Mouse (Mus musculus): ENCODE data around the gene Zer1. TPM values are rescaled to one million over a fixed set of nuclear protein-coding genes. Genes with fewer than 3 reads are reported as not detected.

The Zer1 gene
- total and polyA plus RNA-seq, 2 experiments from 2014 or later, result 14.7 to 93.2 TPM

DNA sequence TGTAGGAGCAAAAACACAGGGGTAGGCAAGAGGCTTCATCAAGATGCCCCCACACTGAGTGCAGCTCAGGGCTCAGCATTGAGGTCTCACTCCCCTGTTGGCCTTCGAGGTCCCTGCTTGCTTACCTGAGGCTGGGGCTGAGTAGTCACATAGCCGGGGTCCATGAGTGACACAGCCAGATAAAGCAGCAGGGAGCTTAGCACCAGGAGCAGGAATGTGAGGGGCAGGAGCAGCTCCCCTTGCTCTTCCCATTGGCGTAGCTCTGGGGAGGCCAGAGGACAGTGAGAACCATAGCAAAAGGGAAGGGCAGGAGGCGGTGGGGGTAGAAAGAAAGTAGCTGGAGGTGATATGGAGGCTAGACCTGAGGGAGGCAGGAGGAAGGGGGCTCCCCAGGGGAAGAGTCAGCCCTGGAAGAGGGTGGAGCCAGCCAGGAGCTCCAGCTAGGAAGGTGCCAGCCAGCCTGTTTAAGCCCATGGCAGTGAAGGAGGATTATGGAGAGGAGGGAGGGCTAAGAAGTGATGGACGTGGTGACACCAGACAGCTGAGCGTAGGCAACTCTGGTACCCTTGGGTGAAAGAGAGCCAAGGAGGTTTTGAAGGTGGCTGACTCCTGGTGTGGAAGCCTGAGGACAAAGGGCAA, 32.0 kb downstream of the Zer1 start:
- Histone ChIP-seq H3K4me3 (ENCODE audit: low read depth, low read length) (peak overlapping the region; percentile 47; the same call in 1 of the 2 replicates), H3K27me3 (ENCODE audit: insufficient read depth, low read length) (no peaks in the 10 kb centered on the region), H3K27ac (ENCODE audit: low read depth, low read length) (no peak overlapping the region), H3K9me3 (ENCODE audit: low read length) (no peaks in the 10 kb centered on the region), H3K4me1 (ENCODE audit: insufficient read depth, low read length) (0 out of 2 replicates have a peak, but pooled peaks cover 7% of the 10 kb centered on the region), H3K4me2 (ENCODE audit: low read depth, low read length, poor library complexity, severe bottlenecking) (peak overlapping the region; percentile 78), H3K36me3 (ENCODE audit: insufficient read depth, low read length) (peaks cover 6% of the 10 kb centered on the region), H3K9ac (replicated peaks; ENCODE audit: low read length, poor library complexity, severe bottlenecking) (no peak overlapping the region)
- no peak for DNase-seq (ENCODE audit: low spot score)
- no peak for TF ChIP-seq CTCF (IDR thresholded peaks at IDR 0.05)
- WGBS, result 58% methylated on average over 6 of the region's 6 CpGs
- ATAC-seq (ENCODE audit: low FRiP score), result no peak

DNA sequence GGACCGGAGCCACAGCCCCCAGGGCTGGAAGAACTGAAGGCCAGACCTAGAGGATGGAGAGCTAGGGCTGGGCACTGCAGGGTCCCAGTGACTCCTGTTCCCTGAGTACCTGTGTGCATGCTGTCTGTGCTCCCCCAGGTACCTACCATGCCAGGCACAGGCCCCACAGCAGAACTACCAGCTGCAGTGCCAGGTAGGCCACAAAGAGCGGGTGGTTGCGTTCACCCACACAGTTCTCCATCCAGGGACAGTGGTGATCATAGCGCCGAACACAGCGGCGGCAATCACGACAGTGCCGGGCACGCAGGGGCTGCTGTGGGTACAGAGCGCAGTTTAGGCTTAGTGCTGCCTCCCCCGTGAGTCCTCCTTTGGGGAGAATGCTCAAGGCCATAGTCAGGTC, 32.9 kb downstream of the Zer1 start:
- Histone ChIP-seq H3K9ac (replicated peaks; ENCODE audit: low read length, poor library complexity, severe bottlenecking) (no peak overlapping the region), H3K27me3 (ENCODE audit: insufficient read depth, low read length) (no peaks in the 10 kb centered on the region), H3K27ac (ENCODE audit: low read depth, low read length) (no peak overlapping the region), H3K4me1 (ENCODE audit: insufficient read depth, low read length) (0 out of 2 replicates have a peak, but pooled peaks cover 7% of the 10 kb centered on the region), H3K9me3 (ENCODE audit: low read length) (no peaks in the 10 kb centered on the region), H3K4me3 (ENCODE audit: low read depth, low read length) (no peak overlapping the region), H3K36me3 (ENCODE audit: insufficient read depth, low read length) (no peaks in the 10 kb centered on the region), H3K4me2 (ENCODE audit: low read depth, low read length, poor library complexity, severe bottlenecking) (no peak overlapping the region)
- ATAC-seq (ENCODE audit: low FRiP score) (no peak), DNase-seq (ENCODE audit: low spot score) (no peak)
- TF ChIP-seq CTCF (IDR thresholded peaks at IDR 0.05), result no peak
- WGBS, result 94% methylated on average over 12 of the region's 12 CpGs

DNA sequence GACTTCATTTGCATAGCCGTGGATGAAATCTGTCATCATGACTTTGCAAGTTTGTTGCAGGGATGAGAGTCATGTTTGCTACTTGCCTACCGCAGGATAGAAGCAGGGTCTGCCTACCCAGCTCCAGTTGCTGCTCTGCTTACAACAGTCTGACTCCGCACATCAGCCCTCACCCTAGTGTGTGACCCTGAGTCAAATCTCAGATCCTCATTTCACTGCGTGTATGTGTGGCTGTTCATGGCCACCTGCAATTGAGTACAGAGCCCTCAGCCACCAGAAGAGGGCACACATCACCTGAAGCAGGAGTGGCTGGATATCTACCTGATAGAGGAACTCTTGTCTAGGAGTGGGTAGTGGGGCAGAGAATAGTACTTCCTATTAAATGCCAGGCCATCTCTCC, 37.1 kb downstream of the Zer1 start:
- 92% methylated on average over 4 of the region's 4 CpGs for WGBS
- H3K27me3 ChIP-seq (ENCODE audit: insufficient read depth, low read length), result no peaks in the 10 kb centered on the region
- no peak for DNase-seq (ENCODE audit: low spot score)
- peaks cover 3% of the 10 kb centered on the region; the same call in 1 of the 2 replicates for H3K4me1 ChIP-seq (ENCODE audit: insufficient read depth, low read length)
- no peaks in the 10 kb centered on the region for H3K9me3 ChIP-seq (ENCODE audit: low read length)
- H3K27ac ChIP-seq (ENCODE audit: low read depth, low read length), result no peak overlapping the region
- no peak for TF ChIP-seq CTCF (IDR thresholded peaks at IDR 0.05)
- H3K4me2 ChIP-seq (ENCODE audit: low read depth, low read length, poor library complexity, severe bottlenecking), result no peak overlapping the region
- H3K4me3 ChIP-seq (ENCODE audit: low read depth, low read length), result no peak overlapping the region
- ATAC-seq (ENCODE audit: low FRiP score), result no peak
- no peaks in the 10 kb centered on the region for H3K36me3 ChIP-seq (ENCODE audit: insufficient read depth, low read length)
- no peak overlapping the region for H3K9ac ChIP-seq (replicated peaks; ENCODE audit: low read length, poor library complexity, severe bottlenecking)

DNA sequence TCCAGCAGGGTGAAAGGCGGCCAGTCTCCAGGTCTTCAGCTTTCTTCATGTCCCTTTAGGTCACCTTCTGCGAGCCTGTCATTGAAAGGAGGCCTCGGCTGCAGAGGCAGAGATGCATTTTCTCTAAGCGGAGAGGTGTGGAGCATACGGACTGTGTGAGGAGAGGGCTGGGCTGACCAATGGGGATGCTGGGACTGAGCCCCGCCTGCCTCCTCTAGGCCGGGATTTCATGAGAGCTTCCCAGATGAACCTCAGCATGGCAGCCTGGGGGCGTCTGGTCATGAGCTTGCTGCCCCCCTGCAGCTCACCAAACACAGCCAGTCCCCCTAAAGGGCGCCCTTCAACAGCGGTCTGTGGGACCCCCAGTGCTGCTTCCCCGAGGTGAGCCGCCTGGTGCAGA, 39.8 kb downstream of the Zer1 start:
- H3K4me2 ChIP-seq (ENCODE audit: low read depth, low read length, poor library complexity, severe bottlenecking), result peak overlapping the region; percentile 28
- H3K36me3 ChIP-seq (ENCODE audit: insufficient read depth, low read length), result no peaks in the 10 kb centered on the region
- H3K27me3 ChIP-seq (ENCODE audit: insufficient read depth, low read length), result no peaks in the 10 kb centered on the region
- H3K4me1 ChIP-seq (ENCODE audit: insufficient read depth, low read length), result peaks cover 3% of the 10 kb centered on the region; the same call in 1 of the 2 replicates
- no peak overlapping the region for H3K4me3 ChIP-seq (ENCODE audit: low read depth, low read length)
- no peak for TF ChIP-seq CTCF (IDR thresholded peaks at IDR 0.05)
- no peaks in the 10 kb centered on the region for H3K9me3 ChIP-seq (ENCODE audit: low read length)
- WGBS, result 15% methylated on average over 12 of the region's 12 CpGs
- no peak for ATAC-seq (ENCODE audit: low FRiP score)
- no peak for DNase-seq (ENCODE audit: low spot score)
- no peak overlapping the region for H3K9ac ChIP-seq (replicated peaks; ENCODE audit: low read length, poor library complexity, severe bottlenecking)
- H3K27ac ChIP-seq (ENCODE audit: low read depth, low read length), result no peak overlapping the region

DNA sequence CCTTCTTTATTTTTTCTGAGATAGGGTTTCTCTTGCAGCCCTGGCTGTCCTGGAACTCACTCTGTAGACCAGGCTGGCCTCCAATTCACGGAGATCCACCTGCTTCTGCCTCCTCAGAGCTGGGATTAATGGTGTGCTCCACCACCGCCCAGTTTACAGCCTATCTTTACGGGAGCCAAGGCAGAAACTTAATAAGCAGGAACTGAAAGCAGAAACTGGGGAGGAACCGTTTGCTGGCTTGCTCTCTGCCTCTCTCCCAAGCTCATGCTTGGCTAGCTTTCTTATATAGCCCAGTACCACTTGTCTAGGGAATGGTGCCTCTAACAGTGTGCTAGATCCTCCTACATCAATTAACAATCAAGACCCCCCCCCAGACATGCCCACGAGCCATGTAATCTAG, 40.3 kb downstream of the Zer1 start:
- Histone ChIP-seq H3K36me3 (ENCODE audit: insufficient read depth, low read length) (no peaks in the 10 kb centered on the region), H3K4me2 (ENCODE audit: low read depth, low read length, poor library complexity, severe bottlenecking) (no peak overlapping the region; the same call in 1 of the 2 replicates), H3K9ac (replicated peaks; ENCODE audit: low read length, poor library complexity, severe bottlenecking) (no peak overlapping the region), H3K4me3 (ENCODE audit: low read depth, low read length) (no peak overlapping the region), H3K27ac (ENCODE audit: low read depth, low read length) (no peak overlapping the region), H3K27me3 (ENCODE audit: insufficient read depth, low read length) (no peaks in the 10 kb centered on the region), H3K4me1 (ENCODE audit: insufficient read depth, low read length) (peaks cover 3% of the 10 kb centered on the region; the same call in 1 of the 2 replicates), H3K9me3 (ENCODE audit: low read length) (no peaks in the 10 kb centered on the region)
- no peak for DNase-seq (ENCODE audit: low spot score)
- ATAC-seq (ENCODE audit: low FRiP score), result no peak
- TF ChIP-seq CTCF (IDR thresholded peaks at IDR 0.05), result no peak
- 58% methylated on average over 5 of the region's 5 CpGs for WGBS

DNA sequence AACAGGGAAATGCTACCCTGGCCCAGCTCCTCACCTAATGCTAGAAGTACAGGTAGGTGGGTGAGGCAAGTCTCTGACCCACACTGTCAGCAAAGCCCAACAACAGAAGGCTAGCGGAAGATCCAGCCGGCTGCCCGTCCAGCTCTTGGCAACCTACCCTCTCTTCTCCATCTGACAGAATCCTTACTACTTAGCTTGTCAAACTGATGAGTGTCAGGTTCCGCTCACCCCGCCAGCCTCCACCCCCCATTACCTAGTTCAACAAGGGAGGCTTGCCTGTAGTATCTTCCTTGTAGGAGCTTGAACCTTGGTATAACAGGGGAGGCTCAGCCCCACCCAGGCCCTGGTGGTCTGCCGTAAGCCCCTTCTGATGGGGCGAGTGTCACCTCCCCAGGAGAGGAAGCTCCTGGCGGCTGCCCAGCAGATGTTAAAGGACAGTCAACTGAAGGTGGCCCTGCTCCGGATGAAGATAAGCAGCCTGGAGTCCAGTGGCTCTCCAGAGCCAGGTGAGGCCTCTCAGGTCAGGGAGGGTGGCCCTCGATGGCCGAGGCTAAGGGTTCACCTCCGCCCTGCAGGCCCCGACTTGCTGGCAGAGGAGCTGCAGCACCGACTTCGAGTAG, 44.1 kb downstream of the Zer1 start:
- Histone ChIP-seq H3K4me1 (ENCODE audit: insufficient read depth, low read length) (peaks cover 7% of the 10 kb centered on the region; the same call in 1 of the 2 replicates), H3K4me2 (ENCODE audit: low read depth, low read length, poor library complexity, severe bottlenecking) (no peak overlapping the region), H3K9me3 (ENCODE audit: low read length) (no peaks in the 10 kb centered on the region), H3K4me3 (ENCODE audit: low read depth, low read length) (no peak overlapping the region), H3K27me3 (ENCODE audit: insufficient read depth, low read length) (no peaks in the 10 kb centered on the region), H3K9ac (replicated peaks; ENCODE audit: low read length, poor library complexity, severe bottlenecking) (no peak overlapping the region), H3K27ac (ENCODE audit: low read depth, low read length) (no peak overlapping the region), H3K36me3 (ENCODE audit: insufficient read depth, low read length) (no peaks in the 10 kb centered on the region)
- whole genome bisulfite sequencing, result 87% methylated on average over 15 of the region's 15 CpGs
- DNase-seq (ENCODE audit: low spot score) (no peak), ATAC-seq (ENCODE audit: low FRiP score) (no peak)
- TF ChIP-seq CTCF (IDR thresholded peaks at IDR 0.05), result no peak

Measured in midbrain, postnatal 0 days (tissue).